Mouse (Mus musculus): Measurements from ENCODE around the gene Ifna1.
"Not testable (repeated sequence)": the region's sequence is repeated elsewhere in the genome, so short reads cannot be mapped to it uniquely, and the experiment has no call there.

- not testable (repeated sequence) for TF ChIP-seq CTCF (conservative IDR thresholded peaks at IDR 0.05 in 1 of 2, IDR thresholded peaks at IDR 0.05 in 1 of 2; ENCODE audit: low read depth in 2 of 2, low read length in 2 of 2); POLR2A (IDR thresholded peaks at IDR 0.05; ENCODE audit: low read depth, low read length); TCF12 (IDR thresholded peaks at IDR 0.05; ENCODE audit: low read depth, low read length); SIN3A (IDR thresholded peaks at IDR 0.05; ENCODE audit: low read length); EP300 (IDR thresholded peaks at IDR 0.05; ENCODE audit: low read length); KAT2A (IDR thresholded peaks at IDR 0.05; ENCODE audit: insufficient replicate concordance, low read length); USF2 (conservative IDR thresholded peaks at IDR 0.05; ENCODE audit: low read depth, low read length)
Measured at GRCm38 (mm10) chr4:88802954-88803353, 46.9 kb upstream of the Ifna1 start, which contains the start of gene Gm13287.

All from CH12.LX (cell line).